Mouse (Mus musculus): ENCODE measurements around the gene Syce2.

- TF ChIP-seq GATA1 (IDR thresholded peaks at IDR 0.05; ENCODE audit: borderline replicate concordance, low read length) = no peak
- TF ChIP-seq CTCF (IDR thresholded peaks at IDR 0.05; ENCODE audit: low read depth, low read length) = no peak
- no peak for TF ChIP-seq TAL1 (conservative IDR thresholded peaks at IDR 0.05; ENCODE audit: low read depth, low read length)
- TF ChIP-seq POLR2AphosphoS5 (IDR thresholded peaks at IDR 0.05; ENCODE audit: insufficient replicate concordance, low read depth, low read length) = no peak
Observed at GRCm38 (mm10) chr8:84825636-84826035, 46.3 kb upstream of the Syce2 start.
